Mouse (Mus musculus): Measurements from ENCODE around the gene Uso1.
"Not testable (repeated sequence)": the region's sequence is repeated elsewhere in the genome, so short reads cannot be mapped to it uniquely, and the experiment has no call there.

Uso1 gene

GRCm38 (mm10) chr5:92127751-92128150 lies 10.0 kb upstream of the Uso1 start:
- DNase-seq (ENCODE audit: low spot score), result no peak

- DNase-seq (ENCODE audit: low spot score), result no peak
Observed at GRCm38 (mm10) chr5:92128570-92128969, 9.2 kb upstream of the Uso1 start.

- no peak for DNase-seq (ENCODE audit: low spot score)
Observed at GRCm38 (mm10) chr5:92129321-92129768, 8.4 kb upstream of the Uso1 start.

- no peak for DNase-seq (ENCODE audit: low spot score)
Observed at GRCm38 (mm10) chr5:92130040-92130682, 7.6 kb upstream of the Uso1 start.

- no peak for DNase-seq (ENCODE audit: low spot score)
Observed at GRCm38 (mm10) chr5:92132127-92132526, 5.6 kb upstream of the Uso1 start.

- DNase-seq (ENCODE audit: low spot score), result not testable (repeated sequence)
Observed at GRCm38 (mm10) chr5:92133006-92133405, 4.7 kb upstream of the Uso1 start.

GRCm38 (mm10) chr5:92134934-92135333 lies 2.8 kb upstream of the Uso1 start:
- DNase-seq (ENCODE audit: low spot score), result no peak

- DNase-seq (ENCODE audit: low spot score), result no peak
Observed at GRCm38 (mm10) chr5:92136536-92137238, 1.1 kb upstream of the Uso1 start.

- DNase-seq (ENCODE audit: low spot score), result peak; percentile 37
Observed at GRCm38 (mm10) chr5:92138093-92138621, 419 bp downstream of the Uso1 start.

- no peak for DNase-seq (ENCODE audit: low spot score)
Observed at GRCm38 (mm10) chr5:92139191-92139590, 1.5 kb downstream of the Uso1 start.

GRCm38 (mm10) chr5:92141696-92142095 lies 4.0 kb downstream of the Uso1 start:
- DNase-seq (ENCODE audit: low spot score), result no peak

- no peak for DNase-seq (ENCODE audit: low spot score)
Observed at GRCm38 (mm10) chr5:92142481-92142880, 4.7 kb downstream of the Uso1 start.

- DNase-seq (ENCODE audit: low spot score), result no peak
Observed at GRCm38 (mm10) chr5:92143665-92144064, 5.9 kb downstream of the Uso1 start.

- DNase-seq (ENCODE audit: low spot score), result no peak
Observed at GRCm38 (mm10) chr5:92144954-92145708, 7.4 kb downstream of the Uso1 start.

GRCm38 (mm10) chr5:92148248-92148647 lies 10.5 kb downstream of the Uso1 start:
- no peak for DNase-seq (ENCODE audit: low spot score)

GRCm38 (mm10) chr5:92149330-92149982 lies 11.7 kb downstream of the Uso1 start:
- DNase-seq (ENCODE audit: low spot score), result no peak

GRCm38 (mm10) chr5:92154861-92155260 lies 17.1 kb downstream of the Uso1 start:
- no peak for DNase-seq (ENCODE audit: low spot score)

- DNase-seq (ENCODE audit: low spot score), result no peak
Observed at GRCm38 (mm10) chr5:92165976-92166375, 28.2 kb downstream of the Uso1 start.

- no peak for DNase-seq (ENCODE audit: low spot score)
Observed at GRCm38 (mm10) chr5:92183071-92183830, 45.5 kb downstream of the Uso1 start.

- no peak for DNase-seq (ENCODE audit: low spot score)
Observed at GRCm38 (mm10) chr5:92188881-92189483, 51.2 kb downstream of the Uso1 start.

GRCm38 (mm10) chr5:92195716-92196115 lies 58.0 kb downstream of the Uso1 start:
- peak; percentile 11 for DNase-seq (ENCODE audit: low spot score)

Data from ovary, postnatal 14 days (tissue).